Mouse (Mus musculus): ENCODE data around the gene Ptprf.

Ptprf gene

GRCm38 (mm10) chr4:118259782-118260463 lies 31.3 kb downstream of the Ptprf start:
- DNase-seq (ENCODE audit: low spot score in 2 of 2), result peak in 1 of 2 experiments; percentile 34

GRCm38 (mm10) chr4:118257977-118258376 lies 33.2 kb downstream of the Ptprf start:
- DNase-seq (ENCODE audit: low spot score in 2 of 2), result no peak

GRCm38 (mm10) chr4:118257416-118257815 lies 33.8 kb downstream of the Ptprf start:
- DNase-seq (ENCODE audit: low spot score in 2 of 2), result no peak

GRCm38 (mm10) chr4:118256217-118256616 lies 35.0 kb downstream of the Ptprf start:
- DNase-seq (ENCODE audit: low spot score in 2 of 2), result no peak

- DNase-seq (ENCODE audit: low spot score in 2 of 2), result no peak
Observed at GRCm38 (mm10) chr4:118254953-118255352, 36.3 kb downstream of the Ptprf start.

- DNase-seq (ENCODE audit: low spot score in 2 of 2), result no peak
Observed at GRCm38 (mm10) chr4:118247323-118247722, 43.9 kb downstream of the Ptprf start.

- DNase-seq (ENCODE audit: low spot score in 2 of 2), result peak; percentile 74 to 81
Observed at GRCm38 (mm10) chr4:118245847-118246246, 45.4 kb downstream of the Ptprf start.

- DNase-seq (ENCODE audit: low spot score in 2 of 2), result no peak
Observed at GRCm38 (mm10) chr4:118243791-118244190, 47.4 kb downstream of the Ptprf start.

GRCm38 (mm10) chr4:118243298-118243697 lies 47.9 kb downstream of the Ptprf start:
- no peak for DNase-seq (ENCODE audit: low spot score in 2 of 2)

- no peak for DNase-seq (ENCODE audit: low spot score in 2 of 2)
Observed at GRCm38 (mm10) chr4:118239960-118240689, 51.1 kb downstream of the Ptprf start.

GRCm38 (mm10) chr4:118238666-118239065 lies 52.5 kb downstream of the Ptprf start:
- no peak for DNase-seq (ENCODE audit: low spot score in 2 of 2)

- no peak for DNase-seq (ENCODE audit: low spot score in 2 of 2)
Observed at GRCm38 (mm10) chr4:118236871-118237270, 54.3 kb downstream of the Ptprf start.

- DNase-seq (ENCODE audit: low spot score in 2 of 2), result no peak
Observed at GRCm38 (mm10) chr4:118234711-118235388, 56.4 kb downstream of the Ptprf start.

GRCm38 (mm10) chr4:118233886-118234285 lies 57.3 kb downstream of the Ptprf start:
- DNase-seq (ENCODE audit: low spot score in 2 of 2), result no peak

- DNase-seq (ENCODE audit: low spot score in 2 of 2), result no peak
Observed at GRCm38 (mm10) chr4:118231861-118232260, 59.3 kb downstream of the Ptprf start.

- no peak for DNase-seq (ENCODE audit: low spot score in 2 of 2)
Observed at GRCm38 (mm10) chr4:118229035-118229770, 62.0 kb downstream of the Ptprf start.

- DNase-seq (ENCODE audit: low spot score in 2 of 2), result no peak
Observed at GRCm38 (mm10) chr4:118227398-118227797, 63.8 kb downstream of the Ptprf start.

- DNase-seq (ENCODE audit: low spot score in 2 of 2), result no peak
Observed at GRCm38 (mm10) chr4:118221261-118221660, 69.9 kb downstream of the Ptprf start.

GRCm38 (mm10) chr4:118220756-118221155 lies 70.4 kb downstream of the Ptprf start:
- no peak for DNase-seq (ENCODE audit: low spot score in 2 of 2)

GRCm38 (mm10) chr4:118219487-118219886 lies 71.7 kb downstream of the Ptprf start:
- no peak for DNase-seq (ENCODE audit: low spot score in 2 of 2)

- no peak for DNase-seq (ENCODE audit: low spot score in 2 of 2)
Observed at GRCm38 (mm10) chr4:118218521-118218920, 72.7 kb downstream of the Ptprf start.
